Mouse (Mus musculus) midbrain, embryonic 10.5 days (tissue): ENCODE results near the gene Npc1l1. TPM values are rescaled to one million over a fixed set of nuclear protein-coding genes. Genes with fewer than 3 reads are reported as not detected.
"Not testable (repeated sequence)": the region's sequence is repeated elsewhere in the genome, so short reads cannot be mapped to it uniquely, and the experiment has no call there.

Source experiments
- DNase-seq: peaks from one replicate; pipeline ENCODE4 v3.0.0-alpha.2; 2017; ENCODE audit warnings: low spot score
- H3K27ac ChIP-seq: fragments of 300-500 bp; sonication (generic); replicated peaks from 2 replicates; pipeline ENCODE4 v1.5.1; 2016; ENCODE audit warnings: mild to moderate bottlenecking
- H3K27me3 ChIP-seq: fragments of 300-500 bp; sonication (generic); 2 replicates; pipeline ENCODE4 v1.6.1; 2016; ENCODE audit warnings: low read depth, mild to moderate bottlenecking; ENCODE audit not compliant: poor library complexity, severe bottlenecking
- H3K36me3 ChIP-seq: fragments of 300-500 bp; sonication (generic); 2 replicates; pipeline ENCODE4 v1.6.1; 2016; ENCODE audit warnings: mild to moderate bottlenecking, moderate library complexity
- H3K4me1 ChIP-seq: fragments of 300-500 bp; sonication (generic); 2 replicates; pipeline ENCODE4 v1.6.1; 2016
- H3K4me3 ChIP-seq: fragments of 300-500 bp; sonication (generic); 2 replicates; pipeline ENCODE4 v1.5.1; 2016; ENCODE audit warnings: mild to moderate bottlenecking, moderate library complexity
- H3K9me3 ChIP-seq: fragments of 300-500 bp; sonication (generic); replicated peaks from 2 replicates; pipeline ENCODE4 v1.6.1; 2016; ENCODE audit warnings: mild to moderate bottlenecking
- WGBS: fragments of 180-500 bp; shearing (Covaris S2); methylation state at CpG from one replicate; pipeline ENCODE4 v1.1.7; 2016; 5-methylcytosine and 5-hydroxymethylcytosine counted together
- polyA plus RNA-seq: library from polyadenylated mRNA; unstranded; fragments of >200 nt; fragmentation: Nextera tagmentation; extraction: Ambion mirVana; gene quantifications from 2 replicates; pipeline ENCODE4 v1.2.1, GENCODE M21; 2016

Npc1l1 gene
- polyA plus RNA-seq: not detected in 2 replicates

- H3K9me3 ChIP-seq: peaks cover 9% of the 10 kb centered on the region; the same call in 1 of the 2 replicates
- 88% methylated on average over 7 of the region's 7 CpGs for WGBS
- no peaks in the 10 kb centered on the region for H3K4me1 ChIP-seq
- DNase-seq: no peak
- H3K27ac ChIP-seq: no peak within 1 kb of the TSS
- H3K27me3 ChIP-seq: no peaks in the 10 kb centered on the region
- no peak within 1 kb of the TSS for H3K4me3 ChIP-seq
- H3K36me3 ChIP-seq: no peaks in the 10 kb centered on the region
Measured at GRCm38 (mm10) chr11:6230012-6230411, at the start of gene Npc1l1. TSS of gene Npc1l1 (minus strand) at chr11:6230143.

GRCm38 (mm10) chr11:6276466-6276865 is 46.5 kb upstream of the Npc1l1 start:
- no peak overlapping the region for H3K27ac ChIP-seq
- peaks cover 13% of the 10 kb centered on the region; the same call in 1 of the 2 replicates for H3K9me3 ChIP-seq
- H3K27me3 ChIP-seq: no peaks in the 10 kb centered on the region
- H3K36me3 ChIP-seq: peaks cover 20% of the 10 kb centered on the region
- 81% methylated on average over 3 of the region's 3 CpGs for WGBS
- H3K4me1 ChIP-seq: peaks cover 29% of the 10 kb centered on the region
- no peak for DNase-seq
- H3K4me3 ChIP-seq: no peak overlapping the region

- Histone ChIP-seq H3K4me3 (peak overlapping the region; percentile 99), H3K4me1 (peaks cover 29% of the 10 kb centered on the region), H3K27me3 (no peaks in the 10 kb centered on the region), H3K27ac (peak overlapping the region; percentile 94), H3K9me3 (peaks cover 1% of the 10 kb centered on the region; the same call in 1 of the 2 replicates), H3K36me3 (peaks cover 33% of the 10 kb centered on the region)
- no peak for DNase-seq
- WGBS: 30% methylated on average over 7 of the region's 7 CpGs
Measured at GRCm38 (mm10) chr11:6275094-6275484, 45.1 kb upstream of the Npc1l1 start.

- no peaks in the 10 kb centered on the region for H3K9me3 ChIP-seq
- WGBS: under 1% methylated on average over 39 of the region's 39 CpGs
- peak within 1 kb of the TSS; percentile 99 for H3K4me3 ChIP-seq
- no peaks in the 10 kb centered on the region for H3K27me3 ChIP-seq
- peaks cover 38% of the 10 kb centered on the region for H3K36me3 ChIP-seq
- peak; percentile 96 for DNase-seq
- H3K27ac ChIP-seq: peak within 1 kb of the TSS; percentile 94
- H3K4me1 ChIP-seq: peaks cover 29% of the 10 kb centered on the region
Measured at GRCm38 (mm10) chr11:6274387-6275093, 44.6 kb upstream of the Npc1l1 start, which contains the start of gene Tmed4. TSS of gene Tmed4 (minus strand) at chr11:6274870.

- no peak for DNase-seq
- H3K36me3 ChIP-seq: peaks cover 44% of the 10 kb centered on the region
- no peaks in the 10 kb centered on the region for H3K9me3 ChIP-seq
- H3K27me3 ChIP-seq: no peaks in the 10 kb centered on the region
- H3K27ac ChIP-seq: peak overlapping the region; percentile 94
- H3K4me1 ChIP-seq: peaks cover 29% of the 10 kb centered on the region
- H3K4me3 ChIP-seq: peak overlapping the region; percentile 99
- WGBS: 76% methylated on average over 11 of the region's 11 CpGs
Measured at GRCm38 (mm10) chr11:6273607-6274006, 43.7 kb upstream of the Npc1l1 start.

GRCm38 (mm10) chr11:6267320-6268254 is 37.6 kb upstream of the Npc1l1 start, which contains the start of gene Ddx56:
TSS of gene Ddx56 (minus strand) at chr11:6267772.
- Histone ChIP-seq H3K4me3 (peak within 1 kb of the TSS; percentile 96), H3K27ac (peak within 1 kb of the TSS; percentile 92), H3K36me3 (peaks cover 76% of the 10 kb centered on the region), H3K4me1 (peaks cover 22% of the 10 kb centered on the region), H3K27me3 (no peaks in the 10 kb centered on the region), H3K9me3 (no peaks in the 10 kb centered on the region)
- peak; percentile 90 for DNase-seq
- whole genome bisulfite sequencing: 1% methylated on average over 50 of the region's 50 CpGs

GRCm38 (mm10) chr11:6266621-6267020 is 36.7 kb upstream of the Npc1l1 start:
- H3K4me1 ChIP-seq: peaks cover 17% of the 10 kb centered on the region
- peaks cover 76% of the 10 kb centered on the region for H3K36me3 ChIP-seq
- H3K27me3 ChIP-seq: no peaks in the 10 kb centered on the region
- peak overlapping the region; percentile 92 for H3K27ac ChIP-seq
- H3K9me3 ChIP-seq: no peaks in the 10 kb centered on the region
- peak overlapping the region; percentile 96 for H3K4me3 ChIP-seq
- 73% methylated on average over 9 of the region's 9 CpGs for WGBS
- DNase-seq: no peak

- Histone ChIP-seq H3K4me1 (peaks cover 6% of the 10 kb centered on the region), H3K36me3 (peaks cover 94% of the 10 kb centered on the region), H3K27me3 (no peaks in the 10 kb centered on the region), H3K4me3 (no peak overlapping the region), H3K27ac (no peak overlapping the region), H3K9me3 (no peaks in the 10 kb centered on the region)
- DNase-seq: peak; percentile 81
- 85% methylated on average over 10 of the region's 10 CpGs for WGBS
Measured at GRCm38 (mm10) chr11:6261434-6262082, 31.6 kb upstream of the Npc1l1 start.

GRCm38 (mm10) chr11:6259413-6259812 is 29.5 kb upstream of the Npc1l1 start:
- Histone ChIP-seq H3K4me1 (0 out of 2 replicates have a peak, but pooled peaks cover 3% of the 10 kb centered on the region), H3K27me3 (no peaks in the 10 kb centered on the region), H3K27ac (no peak overlapping the region), H3K36me3 (peaks cover 72% of the 10 kb centered on the region), H3K4me3 (no peak overlapping the region), H3K9me3 (no peaks in the 10 kb centered on the region)
- DNase-seq: no peak
- WGBS: 94% methylated on average over 7 of the region's 7 CpGs

- 0 out of 2 replicates have a peak, but pooled peaks cover 3% of the 10 kb centered on the region for H3K4me1 ChIP-seq
- no peaks in the 10 kb centered on the region for H3K9me3 ChIP-seq
- H3K27me3 ChIP-seq: no peaks in the 10 kb centered on the region
- 71% methylated on average over 6 of the region's 6 CpGs for WGBS
- no peak overlapping the region for H3K27ac ChIP-seq
- DNase-seq: no peak
- H3K36me3 ChIP-seq: peaks cover 44% of the 10 kb centered on the region
- no peak overlapping the region for H3K4me3 ChIP-seq
Measured at GRCm38 (mm10) chr11:6256490-6257072, 26.6 kb upstream of the Npc1l1 start.

GRCm38 (mm10) chr11:6254602-6255001 is 24.7 kb upstream of the Npc1l1 start:
- H3K27ac ChIP-seq, DNase-seq, H3K27me3 ChIP-seq, H3K4me1 ChIP-seq, H3K4me3 ChIP-seq, H3K9me3 ChIP-seq: not testable (repeated sequence)
- H3K36me3 ChIP-seq: peaks cover 24% of the 10 kb centered on the region
- WGBS: 85% methylated on average over 2 of the region's 2 CpGs

GRCm38 (mm10) chr11:6252824-6253223 is 22.9 kb upstream of the Npc1l1 start:
- DNase-seq: no peak
- no peaks in the 10 kb centered on the region for H3K9me3 ChIP-seq
- H3K4me3 ChIP-seq: no peak overlapping the region
- no peak overlapping the region for H3K27ac ChIP-seq
- 90% methylated on average over 4 of the region's 4 CpGs for WGBS
- H3K4me1 ChIP-seq: 0 out of 2 replicates have a peak, but pooled peaks cover 3% of the 10 kb centered on the region
- no peaks in the 10 kb centered on the region for H3K27me3 ChIP-seq
- peaks cover 7% of the 10 kb centered on the region for H3K36me3 ChIP-seq
